Mouse (Mus musculus): ENCODE data around the gene Nup160. TPM values are rescaled to one million over a fixed set of nuclear protein-coding genes. Genes with fewer than 3 reads are reported as not detected.
A peak's percentile ranks its signal among the peaks of the same experiment; 100 is the strongest.

Gene Nup160
- polyA plus RNA-seq, 1 experiment from 2014 or later, result 44.8 TPM

DNA sequence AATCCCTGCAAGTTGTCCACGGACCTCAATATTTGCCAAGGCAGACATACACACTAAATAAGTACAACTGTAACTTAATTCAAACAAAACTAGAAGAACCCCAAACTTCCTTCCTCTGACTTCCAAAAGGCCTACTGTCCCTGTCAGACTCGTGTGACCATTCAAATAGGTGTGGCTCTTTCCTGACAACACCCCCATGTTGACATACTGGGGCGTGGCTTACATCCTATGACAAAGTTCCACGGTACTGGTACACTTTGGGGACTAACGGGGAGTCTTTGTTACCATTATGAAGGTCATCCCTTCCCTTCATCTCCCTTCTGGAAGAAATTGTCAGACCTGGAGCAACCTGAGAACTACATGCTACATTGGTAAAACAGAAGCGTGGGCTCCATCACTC, 29.9 kb upstream of the Nup160 start:
- no peak for ATAC-seq (ENCODE audit: low FRiP score, low read depth)
- Histone ChIP-seq H3K4me2 (replicated peaks) (no peak overlapping the region), H3K36me3 (no peaks in the 10 kb centered on the region), H3K9me3 (no peaks in the 10 kb centered on the region), H3K27ac (no peak overlapping the region), H3K4me3 (no peak overlapping the region), H3K27me3 (peaks cover 66% of the 10 kb centered on the region), H3K9ac (no peak overlapping the region), H3K4me1 (no peaks in the 10 kb centered on the region)
- 73% methylated on average over 6 of the region's 6 CpGs for WGBS

DNA sequence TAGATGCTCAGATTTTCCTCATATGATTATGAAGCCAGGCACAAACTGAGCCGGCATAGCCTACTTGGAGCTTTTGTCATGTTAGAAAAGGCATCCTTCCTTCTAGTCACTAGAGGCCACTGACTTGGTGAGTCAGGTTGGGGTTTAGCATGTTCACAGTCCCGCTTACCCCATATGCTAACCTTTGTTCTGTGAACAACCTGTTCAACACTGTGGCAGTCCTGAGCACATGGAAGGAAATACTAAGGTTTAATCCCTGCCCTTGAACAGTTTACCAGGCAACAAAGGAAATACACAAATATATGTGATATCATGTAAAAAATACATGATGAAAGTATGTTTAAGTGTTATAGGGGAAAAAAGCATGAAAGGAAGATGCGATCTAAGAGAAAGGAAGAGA, 27.6 kb upstream of the Nup160 start:
- H3K27ac ChIP-seq, result no peak overlapping the region
- no peaks in the 10 kb centered on the region for H3K4me1 ChIP-seq
- H3K36me3 ChIP-seq, result no peaks in the 10 kb centered on the region
- H3K9me3 ChIP-seq, result no peaks in the 10 kb centered on the region
- 87% methylated on average over 3 of the region's 3 CpGs for WGBS
- H3K27me3 ChIP-seq, result peaks cover 54% of the 10 kb centered on the region
- no peak overlapping the region for H3K9ac ChIP-seq
- ATAC-seq (ENCODE audit: low FRiP score, low read depth), result no peak
- H3K4me2 ChIP-seq (replicated peaks), result no peak overlapping the region
- no peak overlapping the region for H3K4me3 ChIP-seq

DNA sequence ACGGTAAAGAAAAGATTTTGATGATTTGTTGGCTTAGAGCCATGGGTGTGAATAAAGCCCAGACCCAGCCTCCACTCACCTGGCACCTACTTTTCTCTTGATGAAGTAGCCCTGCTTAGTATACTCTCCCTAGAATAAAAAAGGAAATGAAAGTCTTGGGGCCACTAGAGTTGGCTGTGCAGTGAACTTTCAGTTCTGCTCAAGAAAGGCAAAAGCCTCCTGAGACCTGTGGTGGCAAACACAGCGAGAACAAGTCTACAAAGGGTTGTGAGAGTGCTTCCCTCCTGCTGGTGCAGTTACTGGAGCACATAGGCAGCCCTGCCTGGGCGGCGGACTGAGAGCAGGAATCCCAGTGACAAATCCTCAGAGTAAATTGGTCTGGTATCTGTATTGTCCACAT, 27.1 kb upstream of the Nup160 start:
- no peak overlapping the region for H3K4me2 ChIP-seq (replicated peaks)
- no peak overlapping the region for H3K27ac ChIP-seq
- H3K36me3 ChIP-seq, result no peaks in the 10 kb centered on the region
- H3K9me3 ChIP-seq, result no peaks in the 10 kb centered on the region
- no peak overlapping the region for H3K9ac ChIP-seq
- H3K27me3 ChIP-seq, result peaks cover 52% of the 10 kb centered on the region
- no peak overlapping the region for H3K4me3 ChIP-seq
- 78% methylated on average over 4 of the region's 4 CpGs for WGBS
- H3K4me1 ChIP-seq, result no peaks in the 10 kb centered on the region
- no peak for ATAC-seq (ENCODE audit: low FRiP score, low read depth)

DNA sequence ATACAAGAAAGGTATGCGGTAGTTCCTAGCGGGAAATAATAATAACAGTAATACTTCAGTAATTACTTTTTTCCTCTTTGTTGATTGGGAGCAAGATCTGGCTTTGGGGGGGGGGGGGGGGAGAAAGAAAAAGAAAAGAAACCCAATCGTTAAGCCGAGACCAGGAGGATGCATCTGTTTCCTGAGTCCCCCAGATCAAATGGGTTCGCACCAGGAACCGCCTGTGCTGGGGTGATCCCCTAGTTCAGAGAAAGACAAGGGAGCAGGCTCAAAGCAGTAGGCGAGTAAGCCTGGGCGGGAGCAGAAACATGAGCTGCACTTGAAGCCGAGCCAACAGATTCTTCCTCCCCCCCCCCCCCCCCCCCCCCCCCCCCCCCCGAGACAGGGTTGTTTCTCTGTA, 24.9 kb upstream of the Nup160 start:
- no peaks in the 10 kb centered on the region for H3K9me3 ChIP-seq
- H3K9ac ChIP-seq, result no peak overlapping the region
- ATAC-seq (ENCODE audit: low FRiP score, low read depth), result no peak
- WGBS, result 73% methylated on average over 9 of the region's 10 CpGs
- no peak overlapping the region for H3K4me3 ChIP-seq
- H3K4me1 ChIP-seq, result no peaks in the 10 kb centered on the region
- H3K36me3 ChIP-seq, result no peaks in the 10 kb centered on the region
- H3K27me3 ChIP-seq, result peaks cover 39% of the 10 kb centered on the region
- no peak overlapping the region for H3K4me2 ChIP-seq (replicated peaks)
- H3K27ac ChIP-seq, result no peak overlapping the region

DNA sequence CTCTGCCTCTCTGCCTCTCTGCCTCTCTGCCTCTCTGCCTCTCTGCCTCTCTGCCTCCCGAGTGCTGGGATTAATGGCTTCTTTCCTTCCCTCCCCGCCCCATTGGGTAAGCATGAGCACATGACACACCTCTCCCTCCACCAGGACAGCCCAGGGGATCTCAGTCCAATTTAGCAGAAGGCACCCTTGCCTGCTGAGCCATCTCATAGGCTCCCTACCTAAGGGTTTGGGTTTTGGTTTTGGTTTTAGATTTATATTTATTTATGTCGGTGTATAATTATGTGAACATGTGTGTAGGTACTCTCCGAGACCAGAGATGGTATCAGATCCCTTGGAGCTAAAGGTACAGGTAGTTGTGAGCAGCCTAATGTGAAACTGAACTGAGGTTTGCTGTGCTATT, 24.0 kb upstream of the Nup160 start:
- no peak overlapping the region for H3K27ac ChIP-seq
- no peak overlapping the region for H3K4me3 ChIP-seq
- peaks cover 33% of the 10 kb centered on the region for H3K27me3 ChIP-seq
- no peaks in the 10 kb centered on the region for H3K4me1 ChIP-seq
- 63% methylated on average over 4 of the region's 4 CpGs for WGBS
- H3K4me2 ChIP-seq (replicated peaks), result no peak overlapping the region
- no peaks in the 10 kb centered on the region for H3K9me3 ChIP-seq
- H3K9ac ChIP-seq, result no peak overlapping the region
- no peaks in the 10 kb centered on the region for H3K36me3 ChIP-seq
- no peak for ATAC-seq (ENCODE audit: low FRiP score, low read depth)

DNA sequence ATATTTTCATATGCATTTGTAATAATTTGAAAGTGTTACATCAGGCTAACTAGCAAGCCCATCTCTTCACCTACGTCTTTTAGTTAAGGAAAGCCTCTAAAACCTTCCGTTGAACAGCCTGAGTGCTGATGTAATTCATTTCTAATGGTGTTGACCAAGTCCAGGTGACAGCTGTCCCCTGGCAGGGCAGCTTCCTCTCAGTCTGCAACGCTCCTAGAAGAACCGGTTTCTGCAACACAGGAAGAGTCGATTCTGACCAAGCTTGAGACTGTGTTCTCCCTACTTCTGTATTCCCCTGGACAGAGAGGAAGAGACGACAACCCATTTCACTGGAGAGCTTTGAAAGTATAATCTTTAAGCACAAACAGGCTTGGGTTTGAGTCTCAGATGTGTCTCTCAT, 21.6 kb upstream of the Nup160 start:
- no peaks in the 10 kb centered on the region for H3K9me3 ChIP-seq
- no peaks in the 10 kb centered on the region for H3K4me1 ChIP-seq
- H3K4me3 ChIP-seq, result no peak overlapping the region
- no peak overlapping the region for H3K9ac ChIP-seq
- H3K27ac ChIP-seq, result no peak overlapping the region
- no peak for ATAC-seq (ENCODE audit: low FRiP score, low read depth)
- H3K4me2 ChIP-seq (replicated peaks), result no peak overlapping the region
- peaks cover 16% of the 10 kb centered on the region; the same call in 1 of the 2 replicates for H3K27me3 ChIP-seq
- 66% methylated on average over 6 of the region's 6 CpGs for WGBS
- no peaks in the 10 kb centered on the region for H3K36me3 ChIP-seq

DNA sequence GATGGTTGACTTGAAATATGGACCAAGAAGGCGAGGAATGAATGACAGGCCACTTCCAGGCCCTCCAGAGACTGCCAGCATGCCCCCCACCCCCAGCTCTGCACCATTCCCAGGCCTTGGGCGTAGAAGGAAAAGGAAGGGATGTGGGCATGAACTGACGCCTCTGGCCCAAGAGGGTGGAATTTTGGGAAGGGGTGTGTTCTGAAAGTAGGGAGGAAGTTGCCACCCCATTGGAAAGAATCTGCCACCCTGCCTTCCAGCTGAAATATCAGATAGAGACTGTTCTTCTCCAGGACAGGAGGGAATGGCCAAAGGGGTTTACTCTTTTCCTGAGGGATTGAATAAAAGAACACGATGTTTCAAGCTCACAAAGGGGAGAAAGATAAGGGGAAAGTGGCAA, 18.4 kb upstream of the Nup160 start:
- Histone ChIP-seq H3K27ac (no peak overlapping the region), H3K4me2 (replicated peaks) (no peak overlapping the region), H3K4me1 (no peaks in the 10 kb centered on the region), H3K27me3 (peaks cover 7% of the 10 kb centered on the region; the same call in 1 of the 2 replicates), H3K9ac (no peak overlapping the region), H3K36me3 (no peaks in the 10 kb centered on the region), H3K4me3 (no peak overlapping the region), H3K9me3 (no peaks in the 10 kb centered on the region)
- no peak for ATAC-seq (ENCODE audit: low FRiP score, low read depth)
- WGBS, result 76% methylated on average over 4 of the region's 4 CpGs

DNA sequence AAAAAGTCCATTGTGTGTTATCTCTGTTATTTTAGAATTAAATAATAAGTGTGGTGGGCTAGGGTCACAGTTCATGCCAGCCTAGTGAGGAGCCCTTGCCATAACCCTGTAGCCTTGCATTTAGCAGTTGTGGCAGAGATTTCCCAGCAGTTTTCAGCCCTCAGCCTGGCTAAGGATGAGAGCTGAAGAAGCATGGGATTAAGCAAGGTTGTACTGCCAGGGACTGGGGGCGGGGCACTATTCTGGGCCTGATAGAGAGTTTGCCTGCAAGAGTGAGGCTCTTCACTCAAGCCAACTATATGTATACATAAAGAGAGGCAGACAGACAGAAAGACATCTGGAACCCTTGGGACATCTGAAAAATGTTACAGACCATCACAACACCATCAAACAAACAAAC, 18.0 kb upstream of the Nup160 start:
- Histone ChIP-seq H3K27ac (no peak overlapping the region), H3K9ac (no peak overlapping the region), H3K4me1 (no peaks in the 10 kb centered on the region), H3K4me2 (replicated peaks) (no peak overlapping the region), H3K27me3 (peaks cover 6% of the 10 kb centered on the region; the same call in 1 of the 2 replicates), H3K9me3 (no peaks in the 10 kb centered on the region), H3K4me3 (no peak overlapping the region), H3K36me3 (no peaks in the 10 kb centered on the region)
- no peak for ATAC-seq (ENCODE audit: low FRiP score, low read depth)
- WGBS, result 84% methylated on average over 1 of the region's 1 CpGs

DNA sequence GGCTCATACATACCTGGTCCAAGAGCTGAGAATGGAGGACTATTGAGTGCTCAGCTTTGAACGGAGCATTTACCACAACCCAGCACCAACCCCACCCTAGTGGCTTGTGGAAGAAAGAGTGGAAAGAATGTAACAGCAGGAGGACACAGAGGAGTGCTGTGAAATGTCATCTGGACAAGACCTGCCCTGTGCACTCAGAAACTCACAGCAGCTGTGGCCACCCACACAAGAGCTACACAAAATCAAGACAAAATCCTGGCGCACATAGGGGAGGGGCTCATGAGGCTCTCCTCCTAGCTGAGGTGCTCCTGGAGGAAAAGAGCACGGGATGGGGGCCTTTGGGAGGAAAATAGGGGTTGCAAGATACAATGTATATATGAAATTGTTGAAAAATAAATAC, 17.4 kb upstream of the Nup160 start:
- Histone ChIP-seq H3K36me3 (no peaks in the 10 kb centered on the region), H3K4me2 (replicated peaks) (no peak overlapping the region), H3K27me3 (peaks cover 6% of the 10 kb centered on the region; the same call in 1 of the 2 replicates), H3K9ac (no peak overlapping the region), H3K27ac (no peak overlapping the region), H3K4me1 (no peaks in the 10 kb centered on the region), H3K9me3 (no peaks in the 10 kb centered on the region), H3K4me3 (no peak overlapping the region)
- WGBS, result 68% methylated on average over 3 of the region's 3 CpGs
- ATAC-seq (ENCODE audit: low FRiP score, low read depth), result no peak

DNA sequence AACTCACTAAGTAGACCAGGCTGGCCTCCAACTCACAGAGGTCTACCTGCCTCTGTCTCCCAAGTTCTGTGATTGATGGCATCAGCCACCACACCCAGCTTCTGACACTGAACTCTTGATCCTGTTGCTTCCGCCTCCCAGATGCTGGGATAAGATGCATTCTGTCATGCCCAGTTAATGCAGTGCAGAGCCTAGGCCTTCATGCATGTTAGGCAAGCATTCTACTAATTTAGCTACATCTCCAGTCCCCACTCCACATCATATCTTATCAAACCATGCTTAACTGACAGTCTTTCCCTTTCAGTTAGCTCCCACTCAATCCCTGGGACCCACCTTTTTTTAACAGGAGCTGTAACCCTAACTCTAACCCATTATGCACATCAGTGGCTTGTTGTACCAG, 16.1 kb upstream of the Nup160 start:
- H3K27ac ChIP-seq, result no peak overlapping the region
- no peak overlapping the region for H3K9ac ChIP-seq
- no peak overlapping the region for H3K4me2 ChIP-seq (replicated peaks)
- WGBS, result 82% methylated on average over 1 of the region's 1 CpGs
- H3K27me3 ChIP-seq, result peaks cover 13% of the 10 kb centered on the region; the same call in 1 of the 2 replicates
- H3K9me3 ChIP-seq, result no peaks in the 10 kb centered on the region
- H3K4me1 ChIP-seq, result no peaks in the 10 kb centered on the region
- no peak for ATAC-seq (ENCODE audit: low FRiP score, low read depth)
- no peaks in the 10 kb centered on the region for H3K36me3 ChIP-seq
- no peak overlapping the region for H3K4me3 ChIP-seq

DNA sequence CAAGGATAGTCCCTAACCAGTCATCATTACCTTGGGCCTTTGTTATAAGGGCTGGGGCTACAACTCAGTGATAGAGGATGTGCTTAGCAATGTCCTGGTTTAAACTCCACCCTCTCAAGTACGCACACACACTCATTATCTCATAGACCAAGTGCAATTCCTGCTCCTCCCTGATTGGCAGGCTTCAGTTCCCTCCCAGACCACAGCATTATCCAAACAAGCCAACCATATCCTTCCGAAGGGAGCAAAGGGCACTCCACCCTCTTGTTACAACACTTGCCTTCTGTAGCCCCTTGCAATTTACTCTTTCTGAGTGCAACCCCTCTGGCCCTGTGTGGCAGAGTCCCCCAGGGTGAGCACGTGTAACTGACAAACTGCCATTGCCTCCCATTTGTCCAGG, 15.6 kb upstream of the Nup160 start:
- Histone ChIP-seq H3K9me3 (no peaks in the 10 kb centered on the region), H3K9ac (no peak overlapping the region), H3K27me3 (peaks cover 13% of the 10 kb centered on the region; the same call in 1 of the 2 replicates), H3K4me3 (no peak overlapping the region), H3K4me1 (no peaks in the 10 kb centered on the region), H3K27ac (no peak overlapping the region), H3K4me2 (replicated peaks) (no peak overlapping the region), H3K36me3 (no peaks in the 10 kb centered on the region)
- 51% methylated on average over 3 of the region's 3 CpGs for WGBS
- 0 out of 2 replicates have a peak, but pooled peaks have one; percentile 14 for ATAC-seq (ENCODE audit: low FRiP score, low read depth)

DNA sequence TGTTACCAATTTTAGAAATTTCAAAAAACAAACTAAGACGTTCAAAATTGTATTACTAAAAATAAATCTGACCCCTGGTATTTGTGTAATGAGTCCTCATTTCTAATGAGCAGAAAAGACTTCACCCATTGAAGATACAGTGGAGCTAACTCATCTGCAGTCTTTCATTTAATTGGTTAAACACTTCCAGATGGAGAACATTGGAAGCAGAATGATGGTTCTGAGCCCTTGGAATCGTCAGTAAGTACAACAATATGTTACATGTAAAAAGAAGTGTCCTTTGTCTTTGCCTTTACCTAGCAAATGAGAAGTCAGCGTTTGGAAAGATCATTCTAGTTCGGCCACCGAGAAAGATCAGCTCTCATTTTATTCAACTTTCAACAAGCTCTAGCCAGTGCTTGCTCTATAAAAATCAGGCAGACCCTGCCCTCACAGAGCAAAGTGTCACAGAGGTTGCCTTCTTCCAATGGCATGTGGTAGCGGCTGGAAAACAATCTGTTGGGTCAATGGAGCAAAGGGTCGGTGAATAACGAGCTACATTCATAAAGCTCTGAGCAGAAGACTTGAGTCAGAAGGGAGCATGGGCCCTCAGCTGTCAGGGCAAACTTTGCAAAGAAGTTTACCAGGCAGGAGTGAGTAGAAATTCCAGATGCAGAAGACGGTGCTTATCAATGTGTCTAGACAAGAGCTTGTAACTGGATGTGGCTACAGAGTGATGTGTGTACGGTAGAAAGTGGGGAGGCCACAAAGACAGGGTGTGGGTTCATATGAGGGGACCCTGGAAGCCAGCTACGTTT, 10.2 kb upstream of the Nup160 start:
- Histone ChIP-seq H3K9me3 (no peaks in the 10 kb centered on the region), H3K36me3 (no peaks in the 10 kb centered on the region), H3K9ac (0 out of 2 replicates have a peak overlapping the region, but pooled peaks have one; percentile 43), H3K4me1 (peaks cover 19% of the 10 kb centered on the region), H3K4me3 (no peak overlapping the region), H3K27me3 (peaks cover 9% of the 10 kb centered on the region; the same call in 1 of the 2 replicates), H3K4me2 (replicated peaks) (peak overlapping the region; percentile 59), H3K27ac (peak overlapping the region; percentile 64; the same call in 1 of the 2 replicates)
- peak; percentile 24; the same call in 1 of the 2 replicates for ATAC-seq (ENCODE audit: low FRiP score, low read depth)
- WGBS, result 22% methylated on average over 11 of the region's 11 CpGs
